In the genomic region with DNA sequence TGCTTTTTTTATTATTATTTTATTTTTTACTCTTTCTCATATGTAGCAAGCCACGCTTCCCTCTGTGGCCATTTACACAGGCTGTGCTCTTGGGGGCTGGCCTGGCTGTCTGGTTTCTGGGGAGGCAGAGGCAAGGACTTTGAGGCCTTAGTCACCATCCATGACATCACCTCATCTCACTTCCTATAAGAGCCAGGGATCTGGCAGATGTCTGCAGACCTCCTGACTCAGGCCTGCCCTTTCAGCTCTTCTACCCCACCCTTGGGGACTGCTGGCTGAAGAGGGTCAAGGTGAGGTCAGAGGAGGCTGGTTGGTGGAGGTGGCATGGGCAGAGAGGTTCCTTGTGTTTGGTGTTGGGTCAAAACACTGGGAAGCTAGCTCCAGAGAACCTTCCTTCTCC, we compare ENCODE assay signal across 22 mouse cellular contexts. TPM values are rescaled to one million over a fixed set of nuclear protein-coding genes. Genes with fewer than 3 reads are reported as not detected.
A peak's percentile ranks its signal among the peaks of the same experiment; 100 is the strongest.
DNase-seq lines count a peak whose midpoint lies in the region; ATAC-seq and TF ChIP-seq lines count a peak whose summit lies in the region.
"Had no signal": no experiment of that assay in that cellular context is flagged by ENCODE, and none has a peak within 500 bp of the region (broad histone marks: within the 10 kb centered on the region; RNA-seq: fewer than 3 reads in every experiment).

No protein-coding gene starts in this region.

- ATAC-seq in intestine, embryonic 14.5 days (replicated peaks; ENCODE audit: low FRiP score, low TSS enrichment, low read depth) = 0 out of 2 replicates have a peak, but pooled peaks have one; percentile 24
- ATAC-seq in intestine, embryonic 16.5 days = no peak
- ATAC-seq in stomach, postnatal 0 days (ENCODE audit: low FRiP score, low TSS enrichment) = peak; percentile 41; the same call in 1 of the 2 replicates

- 0 out of 2 replicates have a peak, but pooled peaks cover 5% of the 10 kb centered on the region for H3K36me3 ChIP-seq in intestine, embryonic 14.5 days (ENCODE audit: control insufficient read depth, insufficient read depth, low read length)
- no peaks in the 10 kb centered on the region for H3K36me3 ChIP-seq in intestine, embryonic 16.5 days (ENCODE audit: control insufficient read depth, insufficient read depth, low read length)
- H3K36me3 ChIP-seq in stomach, postnatal 0 days (ENCODE audit: control insufficient read depth, insufficient read depth, low read length) = no peaks in the 10 kb centered on the region

- no peaks in the 10 kb centered on the region for H3K27me3 ChIP-seq in intestine, embryonic 14.5 days (replicated peaks; ENCODE audit: control insufficient read depth, insufficient read depth, low read length)
- H3K27me3 ChIP-seq in intestine, embryonic 16.5 days (replicated peaks; ENCODE audit: control insufficient read depth, insufficient read depth, low read length) = no peaks in the 10 kb centered on the region
- H3K27me3 ChIP-seq in stomach, postnatal 0 days (ENCODE audit: control insufficient read depth, insufficient read depth, low read length) = no peaks in the 10 kb centered on the region
- H3K27me3 ChIP-seq: embryonic facial prominence, embryonic 13.5 days; hindbrain, embryonic 12.5 days; limb, embryonic 15.5 days had no signal

- H3K9ac ChIP-seq in intestine, embryonic 14.5 days (ENCODE audit: low read length) = no peak overlapping the region
- no peak overlapping the region for H3K9ac ChIP-seq in intestine, embryonic 16.5 days (ENCODE audit: low read depth, low read length)
- no peak overlapping the region for H3K9ac ChIP-seq in stomach, postnatal 0 days (ENCODE audit: low read length)
- H3K9ac ChIP-seq: embryonic facial prominence, embryonic 13.5 days; hindbrain, embryonic 12.5 days; limb, embryonic 15.5 days had no signal

- H3K27ac ChIP-seq in intestine, embryonic 14.5 days (ENCODE audit: low read depth) = no peak overlapping the region
- H3K27ac ChIP-seq in intestine, embryonic 16.5 days (ENCODE audit: low read length) = no peak overlapping the region
- no peak overlapping the region for H3K27ac ChIP-seq in stomach, postnatal 0 days (replicated peaks)
- H3K27ac ChIP-seq: embryonic facial prominence, embryonic 13.5 days; hindbrain, embryonic 12.5 days; limb, embryonic 15.5 days had no signal

- H3K4me2 ChIP-seq in intestine, embryonic 14.5 days (ENCODE audit: low read length) = no peak overlapping the region
- no peak overlapping the region for H3K4me2 ChIP-seq in intestine, embryonic 16.5 days (ENCODE audit: low read depth, low read length)
- H3K4me2 ChIP-seq in stomach, postnatal 0 days (replicated peaks; ENCODE audit: low read depth) = no peak overlapping the region
- H3K4me2 ChIP-seq: embryonic facial prominence, embryonic 13.5 days; hindbrain, embryonic 12.5 days; limb, embryonic 15.5 days had no signal

- 87% methylated on average over 1 of the region's 1 CpGs for WGBS in intestine, embryonic 14.5 days
- WGBS in intestine, embryonic 16.5 days = 88% methylated on average over 1 of the region's 1 CpGs
- 90% methylated on average over 1 of the region's 1 CpGs for WGBS in stomach, postnatal 0 days

- H3K9me3 ChIP-seq in intestine, embryonic 14.5 days (ENCODE audit: control insufficient read depth, low read length) = no peaks in the 10 kb centered on the region
- no peaks in the 10 kb centered on the region for H3K9me3 ChIP-seq in intestine, embryonic 16.5 days (ENCODE audit: control insufficient read depth, low read length)
- H3K9me3 ChIP-seq in stomach, postnatal 0 days (ENCODE audit: control insufficient read depth, low read length) = no peaks in the 10 kb centered on the region
- H3K9me3 ChIP-seq: embryonic facial prominence, embryonic 13.5 days; hindbrain, embryonic 12.5 days; limb, embryonic 15.5 days had no signal

- no peak for DNase-seq in intestine, embryonic 14.5 days (ENCODE audit: low spot score)
- DNase-seq in MN1 (ENCODE audit: low spot score) = peak; percentile 60
- DNase-seq in fibroblast of lung, adult 2 months (ENCODE audit: low read depth) = peak; percentile 8
- DNase-seq in stomach, postnatal 0 days (ENCODE audit: low spot score) = no peak
- DNase-seq in left cerebral cortex, postnatal 4 days = no peak
- no peak for DNase-seq in lung, postnatal 14 days
- DNase-seq: cerebellum, adult 11-12 months; cerebellum, postnatal 36 days; gastrocnemius, postnatal 25 days; kidney, adult 18-20 months; kidney, postnatal 36 days; lung, adult 18-20 months had no signal

- no peak overlapping the region for H3K4me3 ChIP-seq in intestine, embryonic 14.5 days (ENCODE audit: low read depth, low read length)
- no peak overlapping the region for H3K4me3 ChIP-seq in intestine, embryonic 16.5 days (ENCODE audit: low read length)
- no peak overlapping the region for H3K4me3 ChIP-seq in stomach, postnatal 0 days (ENCODE audit: low read depth, low read length)
- H3K4me3 ChIP-seq: embryonic facial prominence, embryonic 13.5 days; hindbrain, embryonic 12.5 days; limb, embryonic 15.5 days had no signal

- TF ChIP-seq EP300 in stomach, postnatal 0 days (optimal IDR thresholded peaks at IDR 0.05) = no peak

- intact Hi-C loops in left cerebral cortex, postnatal 4 days (cut with DNase I) = no loop called here

- peaks cover 10% of the 10 kb centered on the region for H3K4me1 ChIP-seq in intestine, embryonic 14.5 days (replicated peaks; ENCODE audit: control insufficient read depth, insufficient read depth, low read length)
- no peaks in the 10 kb centered on the region for H3K4me1 ChIP-seq in intestine, embryonic 16.5 days (ENCODE audit: control insufficient read depth, insufficient read depth, low read length)
- H3K4me1 ChIP-seq in stomach, postnatal 0 days (replicated peaks; ENCODE audit: control insufficient read depth, insufficient read depth) = no peaks in the 10 kb centered on the region

- no peak for TF ChIP-seq CTCF in stomach, postnatal 0 days (IDR thresholded peaks at IDR 0.05; ENCODE audit: low read depth)

RNA-seq across cellular contexts. Expression of gene Vash1, which starts 15.9 kb away (rescaled TPM):
- 10.5 and 10.7 TPM in 2 replicates for polyA plus RNA-seq in intestine, embryonic 14.5 days (2014; fragmentation: Nextera tagmentation; extraction: Ambion mirVana)
- polyA plus RNA-seq in intestine, embryonic 16.5 days (2015; fragmentation: Nextera tagmentation; extraction: Ambion mirVana) = 5.5 and 6.0 TPM in 2 replicates
- polyA plus RNA-seq in stomach, postnatal 0 days (2015; fragmentation: Nextera tagmentation; extraction: Ambion mirVana) = 3.4 and 3.5 TPM in 2 replicates
- 100 to 1,000 TPM; 148 to 152 TPM for total RNA-seq in left cerebral cortex, postnatal 4 days (2021)

RNA-seq across cellular contexts. Expression of gene Angel1, which starts 31.8 kb away (rescaled TPM):
- 7.8 TPM in 2 replicates for polyA plus RNA-seq in intestine, embryonic 14.5 days (2014; fragmentation: Nextera tagmentation; extraction: Ambion mirVana)
- polyA plus RNA-seq in intestine, embryonic 16.5 days (2015; fragmentation: Nextera tagmentation; extraction: Ambion mirVana) = 4.8 and 5.3 TPM in 2 replicates
- polyA plus RNA-seq in stomach, postnatal 0 days (2015; fragmentation: Nextera tagmentation; extraction: Ambion mirVana) = 3.9 and 4.3 TPM in 2 replicates
- 1 to 10 TPM; 7.9 to 9.8 TPM for total RNA-seq in left cerebral cortex, postnatal 4 days (2021)

RNA-seq across cellular contexts. Expression of gene Lrrc74a, which starts 39.7 kb away (rescaled TPM):
- not detected in 2 replicates for polyA plus RNA-seq in intestine, embryonic 14.5 days (2014; fragmentation: Nextera tagmentation; extraction: Ambion mirVana)
- polyA plus RNA-seq in intestine, embryonic 16.5 days (2015; fragmentation: Nextera tagmentation; extraction: Ambion mirVana) = not detected in 2 replicates
- not detected in 2 replicates for polyA plus RNA-seq in stomach, postnatal 0 days (2015; fragmentation: Nextera tagmentation; extraction: Ambion mirVana)
- total RNA-seq in left cerebral cortex, postnatal 4 days (2021) = not detected
- total RNA-seq: gastrocnemius, postnatal 25 days; layer of hippocampus, postnatal 10 days; left cerebral cortex, postnatal 10 days; megakaryocyte-erythroid progenitor cell, adult 5-6 weeks had no signal
- polyA plus RNA-seq: embryonic facial prominence, embryonic 13.5 days; forebrain, embryonic 11.5 days; frontal cortex, adult 2 months; heart, embryonic 14.5 days; hindbrain, embryonic 12.5 days; limb, embryonic 15.5 days had no signal

Comparison
In these comparisons a context has a peak if more than half of its experiments do, and no peak if none do; other contexts are left out.
1. DNase-seq: peak in MN1 (single experiment) and fibroblast of lung, adult 2 months (single experiment); none in intestine, embryonic 14.5 days (single experiment), stomach, postnatal 0 days (single experiment), left cerebral cortex, postnatal 4 days (single experiment) and lung, postnatal 14 days (single experiment).